Mouse (Mus musculus) heart, embryonic 10.5 days (tissue): ENCODE data around the gene Tmem11. TPM values are rescaled to one million over a fixed set of nuclear protein-coding genes. Genes with fewer than 3 reads are reported as not detected.
"Not testable (repeated sequence)": the region's sequence is repeated elsewhere in the genome, so short reads cannot be mapped to it uniquely, and the experiment has no call there.

Source experiments
- DNase-seq: peaks from one replicate; pipeline ENCODE4 v3.0.0-alpha.2; 2017; ENCODE audit warnings: low spot score
- H3K27ac ChIP-seq: fragments of 300-500 bp; sonication (generic); 2 replicates; pipeline ENCODE4 v1.5.1; 2016; ENCODE audit warnings: mild to moderate bottlenecking
- H3K27me3 ChIP-seq: fragments of 300-500 bp; sonication (generic); 2 replicates; pipeline ENCODE4 v1.6.1; 2016; ENCODE audit warnings: mild to moderate bottlenecking; ENCODE audit not compliant: poor library complexity, insufficient read depth, severe bottlenecking
- H3K36me3 ChIP-seq: fragments of 300-500 bp; sonication (generic); 2 replicates; pipeline ENCODE4 v1.6.1; 2016; ENCODE audit warnings: mild to moderate bottlenecking, moderate library complexity
- H3K4me1 ChIP-seq: fragments of 300-500 bp; sonication (generic); 2 replicates; pipeline ENCODE4 v1.6.1; 2016; ENCODE audit warnings: mild to moderate bottlenecking
- H3K4me3 ChIP-seq: fragments of 300-500 bp; sonication (generic); 2 replicates; pipeline ENCODE4 v1.5.1; 2016; ENCODE audit warnings: mild to moderate bottlenecking, moderate library complexity
- H3K9me3 ChIP-seq: fragments of 300-500 bp; sonication (generic); 2 replicates; pipeline ENCODE4 v1.6.1; 2016; ENCODE audit warnings: mild to moderate bottlenecking, moderate library complexity
- WGBS: fragments of 180-500 bp; shearing (Covaris S2); methylation state at CpG from one replicate; pipeline ENCODE4 v1.1.7; 2016; 5-methylcytosine and 5-hydroxymethylcytosine counted together
- polyA plus RNA-seq: library from polyadenylated mRNA; unstranded; fragments of >200 nt; fragmentation: Nextera tagmentation; extraction: Ambion mirVana; gene quantifications from 2 replicates; pipeline ENCODE4 v1.2.1, GENCODE M21; 2016

Tmem11 gene
- polyA plus RNA-seq, 1 experiment from 2014 or later: 80.5 TPM

DNA sequence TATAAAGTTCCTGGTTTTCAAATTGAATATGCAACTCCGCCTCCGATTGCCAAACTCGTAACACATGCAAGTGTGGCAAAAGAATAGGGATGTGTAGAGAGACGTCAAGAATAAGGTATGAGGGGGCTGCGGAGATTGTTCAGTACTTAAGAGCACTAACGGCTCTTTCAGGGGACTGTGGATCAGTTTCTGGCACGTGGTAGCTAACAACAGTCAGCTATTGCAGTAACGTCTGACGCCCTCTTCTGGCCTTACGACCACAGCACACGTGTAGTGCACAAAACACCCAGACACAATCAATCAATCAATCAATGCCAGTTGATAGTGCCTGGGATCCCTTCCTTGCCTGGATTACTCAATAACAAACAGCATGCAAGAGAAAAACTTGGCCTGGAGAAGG, 351 bp upstream of the Tmem11 start:
- H3K9me3 ChIP-seq: no peaks in the 10 kb centered on the region
- peaks cover 12% of the 10 kb centered on the region for H3K36me3 ChIP-seq
- H3K4me1 ChIP-seq: peaks cover 47% of the 10 kb centered on the region
- DNase-seq: peak; percentile 83
- H3K27ac ChIP-seq: peak overlapping the region; percentile 98
- 2% methylated on average over 11 of the region's 11 CpGs for WGBS
- no peaks in the 10 kb centered on the region for H3K27me3 ChIP-seq
- H3K4me3 ChIP-seq: peak overlapping the region; percentile 99

DNA sequence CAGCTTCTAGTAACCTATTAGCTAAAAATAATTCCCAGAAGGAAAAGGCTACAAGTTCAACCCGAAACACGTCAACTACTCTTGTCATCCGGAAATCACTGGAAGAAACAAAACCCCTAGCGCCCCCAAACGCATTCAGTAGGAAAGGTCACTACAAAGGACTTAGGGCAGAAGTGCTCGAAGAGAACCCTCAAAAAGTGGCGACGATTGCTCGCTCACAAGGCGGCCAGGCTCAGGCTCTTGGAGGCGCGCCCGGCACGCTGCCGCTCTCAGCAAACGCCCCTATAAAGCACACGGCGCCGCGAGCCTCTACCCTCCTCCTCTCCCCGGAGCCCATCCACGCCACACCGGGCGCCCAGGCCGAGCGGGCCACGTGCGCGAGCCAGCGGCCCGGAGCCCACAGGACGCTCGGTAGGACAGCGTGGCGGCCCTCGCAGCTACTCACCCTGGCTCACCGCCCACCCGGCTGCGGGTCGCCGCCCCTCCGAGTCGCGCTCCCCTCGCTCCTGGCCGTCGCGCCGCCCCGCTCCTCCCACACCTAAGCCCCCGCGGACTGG, 938 bp downstream of the Tmem11 start:
- peak overlapping the region; percentile 98 for H3K27ac ChIP-seq
- no peaks in the 10 kb centered on the region for H3K9me3 ChIP-seq
- peaks cover 18% of the 10 kb centered on the region for H3K36me3 ChIP-seq
- H3K4me3 ChIP-seq: peak overlapping the region; percentile 99
- peaks cover 54% of the 10 kb centered on the region for H3K4me1 ChIP-seq
- no peaks in the 10 kb centered on the region for H3K27me3 ChIP-seq
- peak; percentile 84 for DNase-seq
- under 1% methylated on average over 52 of the region's 52 CpGs for WGBS

GRCm38 (mm10) chr11:60873101-60873500, 6.0 kb downstream of the Tmem11 start:
- Histone ChIP-seq H3K4me1 (peaks cover 61% of the 10 kb centered on the region), H3K27ac (no peak overlapping the region)
- 84% methylated on average over 6 of the region's 6 CpGs for WGBS

DNA sequence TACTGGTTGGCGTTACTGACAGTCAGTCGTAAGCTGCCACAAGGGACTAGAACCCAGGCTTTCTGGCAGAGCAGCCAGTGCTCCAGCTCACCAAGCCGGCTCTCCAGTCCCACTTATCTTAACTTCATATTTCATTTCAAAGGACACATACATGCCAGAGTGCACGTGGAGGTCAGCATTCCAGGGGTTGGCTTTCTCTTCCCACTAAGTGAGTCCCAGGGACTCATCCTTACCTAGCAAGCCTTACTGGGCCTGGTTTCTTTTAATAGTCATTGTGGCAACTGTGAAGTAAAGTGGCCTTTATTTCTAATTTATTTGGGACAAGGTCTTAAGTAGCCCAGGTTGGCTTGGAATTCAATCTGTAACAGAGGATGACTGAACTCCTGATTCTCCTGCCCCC, 7.7 kb downstream of the Tmem11 start:
- Histone ChIP-seq H3K27me3 (no peaks in the 10 kb centered on the region), H3K9me3 (no peaks in the 10 kb centered on the region), H3K4me1 (peaks cover 64% of the 10 kb centered on the region), H3K4me3 (no peak overlapping the region), H3K27ac (no peak overlapping the region), H3K36me3 (peaks cover 44% of the 10 kb centered on the region)
- 67% methylated on average over 4 of the region's 4 CpGs for WGBS
- DNase-seq: no peak

More at GRCm38 (mm10) chr11:60873101-60873500, 6.0 kb downstream of the Tmem11 start:
- DNase-seq: no peak
- H3K27me3 ChIP-seq: no peaks in the 10 kb centered on the region
- H3K9me3 ChIP-seq: no peaks in the 10 kb centered on the region
- H3K4me3 ChIP-seq: no peak overlapping the region
- peaks cover 32% of the 10 kb centered on the region for H3K36me3 ChIP-seq

- H3K4me1 ChIP-seq: peaks cover 50% of the 10 kb centered on the region
- H3K9me3 ChIP-seq, H3K4me3 ChIP-seq, DNase-seq, H3K27ac ChIP-seq, H3K27me3 ChIP-seq: not testable (repeated sequence)
- peaks cover 51% of the 10 kb centered on the region for H3K36me3 ChIP-seq
- WGBS: 95% methylated on average over 6 of the region's 6 CpGs
Observed at GRCm38 (mm10) chr11:60869471-60869870, 9.6 kb downstream of the Tmem11 start.

DNA sequence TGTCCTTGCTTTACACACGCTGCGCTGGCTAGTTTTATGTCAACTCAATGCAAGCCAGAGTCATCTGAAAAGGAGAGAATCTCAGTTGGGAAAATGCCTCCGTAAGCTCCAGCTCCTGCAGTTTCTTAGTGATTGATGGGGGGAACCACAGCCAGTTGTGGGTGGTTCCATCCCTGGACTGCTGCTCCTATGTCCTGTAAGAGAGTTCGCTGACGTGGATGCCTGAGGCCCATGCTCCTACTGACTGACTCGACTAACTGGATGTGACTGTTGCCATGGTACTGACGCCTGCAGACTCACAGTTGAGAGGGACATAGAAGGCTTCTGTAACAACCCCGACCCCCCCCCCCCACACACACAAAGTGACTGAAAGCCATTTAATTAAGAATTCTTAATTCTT, 11.2 kb downstream of the Tmem11 start:
- H3K9me3 ChIP-seq: no peaks in the 10 kb centered on the region
- 74% methylated on average over 8 of the region's 8 CpGs for WGBS
- H3K36me3 ChIP-seq: peaks cover 57% of the 10 kb centered on the region
- no peak overlapping the region for H3K4me3 ChIP-seq
- H3K27ac ChIP-seq: no peak overlapping the region
- no peaks in the 10 kb centered on the region for H3K27me3 ChIP-seq
- peaks cover 51% of the 10 kb centered on the region for H3K4me1 ChIP-seq
- no peak for DNase-seq

DNA sequence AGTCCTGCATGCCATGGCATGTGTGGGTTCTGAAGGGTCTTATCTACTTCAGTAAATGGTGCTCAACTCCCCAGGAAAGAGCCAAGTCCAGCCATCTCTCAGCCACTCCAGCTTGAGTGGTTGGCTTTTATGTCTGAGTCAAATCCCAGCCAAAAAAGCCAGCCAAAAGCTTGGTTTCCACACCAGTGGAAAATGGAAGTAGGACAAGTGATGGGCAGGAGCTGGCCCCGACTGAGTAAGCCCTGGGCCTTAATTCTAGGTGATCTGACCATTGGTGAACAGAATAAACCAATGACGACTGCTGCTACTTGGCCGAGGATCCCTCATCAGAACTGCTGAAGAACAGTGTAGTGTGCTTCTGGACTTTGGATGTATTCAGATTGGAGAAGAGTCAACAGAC, 11.6 kb downstream of the Tmem11 start:
- H3K4me3 ChIP-seq: no peak overlapping the region
- 91% methylated on average over 3 of the region's 3 CpGs for WGBS
- peaks cover 49% of the 10 kb centered on the region for H3K4me1 ChIP-seq
- no peaks in the 10 kb centered on the region for H3K27me3 ChIP-seq
- H3K9me3 ChIP-seq: no peaks in the 10 kb centered on the region
- peaks cover 58% of the 10 kb centered on the region for H3K36me3 ChIP-seq
- DNase-seq: no peak
- H3K27ac ChIP-seq: no peak overlapping the region

DNA sequence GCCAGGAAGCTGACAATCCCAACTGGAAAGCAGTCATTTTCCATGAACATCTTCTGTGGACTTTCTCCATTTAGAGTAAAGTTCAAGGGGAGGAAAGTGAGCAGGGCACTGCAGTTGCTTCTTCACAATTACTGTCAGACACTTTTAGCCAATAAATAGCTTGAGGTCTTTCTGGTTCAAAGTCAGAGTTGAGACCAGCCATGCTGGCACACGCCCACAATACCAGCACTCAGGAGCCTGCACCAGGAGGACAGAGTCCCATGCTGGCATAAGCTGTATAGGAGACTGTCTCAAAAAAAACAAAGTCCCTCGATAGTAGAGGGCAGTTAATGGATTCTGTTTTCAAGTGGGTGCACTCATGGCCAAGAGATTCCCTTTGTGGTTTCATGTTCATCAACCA, 13.1 kb downstream of the Tmem11 start:
- no peak overlapping the region for H3K4me3 ChIP-seq
- H3K27ac ChIP-seq: no peak overlapping the region
- no peaks in the 10 kb centered on the region for H3K9me3 ChIP-seq
- H3K4me1 ChIP-seq: peaks cover 42% of the 10 kb centered on the region
- H3K27me3 ChIP-seq: no peaks in the 10 kb centered on the region
- peaks cover 72% of the 10 kb centered on the region for H3K36me3 ChIP-seq
- 69% methylated on average over 2 of the region's 2 CpGs for WGBS
- no peak for DNase-seq

DNA sequence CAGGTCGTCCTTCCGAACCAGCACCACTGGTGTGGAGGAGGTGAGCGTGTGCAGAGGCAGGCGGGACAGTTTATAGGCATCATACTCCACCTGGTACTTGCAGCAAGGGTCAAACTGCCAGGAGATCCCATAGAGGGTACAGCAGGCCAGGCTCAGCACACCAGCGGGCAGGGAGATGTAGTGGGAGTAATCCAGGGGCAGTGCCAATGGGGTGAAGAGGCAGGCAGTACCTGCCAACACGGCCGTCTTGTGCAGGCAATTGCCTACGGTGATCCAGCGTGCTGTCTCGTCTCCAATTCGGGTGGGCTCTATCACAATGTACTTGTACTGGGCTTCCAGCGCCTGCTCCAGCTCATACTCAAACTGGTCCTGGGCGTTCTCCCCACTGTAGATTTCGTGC, 14.2 kb downstream of the Tmem11 start:
- peaks cover 71% of the 10 kb centered on the region for H3K36me3 ChIP-seq
- no peaks in the 10 kb centered on the region for H3K9me3 ChIP-seq
- H3K4me1 ChIP-seq: peaks cover 42% of the 10 kb centered on the region
- H3K27me3 ChIP-seq: no peaks in the 10 kb centered on the region
- WGBS: 88% methylated on average over 14 of the region's 14 CpGs
- no peak for DNase-seq
- no peak overlapping the region for H3K27ac ChIP-seq
- H3K4me3 ChIP-seq: no peak overlapping the region

DNA sequence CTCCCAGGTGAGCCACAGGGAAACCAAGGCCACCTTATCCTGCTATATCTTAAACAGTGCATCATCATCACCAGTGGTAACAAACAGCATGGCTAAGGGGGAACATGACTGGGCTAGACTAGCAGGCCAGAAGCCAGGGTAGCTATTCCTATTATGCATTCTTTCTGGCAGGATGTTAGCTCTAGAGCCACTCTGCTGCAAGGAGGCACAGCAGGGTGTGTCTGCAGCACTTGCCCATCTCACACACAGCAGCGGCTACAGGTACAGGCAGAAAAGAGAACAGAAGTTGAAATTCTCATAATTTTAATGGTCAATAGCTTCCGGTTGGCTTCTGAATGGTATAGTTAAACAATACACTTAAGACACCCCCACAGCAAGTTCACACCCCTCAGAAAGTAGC, 14.9 kb downstream of the Tmem11 start:
- Histone ChIP-seq H3K4me1 (peaks cover 42% of the 10 kb centered on the region), H3K27me3 (no peaks in the 10 kb centered on the region), H3K36me3 (peaks cover 77% of the 10 kb centered on the region), H3K9me3 (no peaks in the 10 kb centered on the region), H3K27ac (no peak overlapping the region), H3K4me3 (no peak overlapping the region)
- DNase-seq: no peak
- WGBS: 91% methylated on average over 2 of the region's 2 CpGs

DNA sequence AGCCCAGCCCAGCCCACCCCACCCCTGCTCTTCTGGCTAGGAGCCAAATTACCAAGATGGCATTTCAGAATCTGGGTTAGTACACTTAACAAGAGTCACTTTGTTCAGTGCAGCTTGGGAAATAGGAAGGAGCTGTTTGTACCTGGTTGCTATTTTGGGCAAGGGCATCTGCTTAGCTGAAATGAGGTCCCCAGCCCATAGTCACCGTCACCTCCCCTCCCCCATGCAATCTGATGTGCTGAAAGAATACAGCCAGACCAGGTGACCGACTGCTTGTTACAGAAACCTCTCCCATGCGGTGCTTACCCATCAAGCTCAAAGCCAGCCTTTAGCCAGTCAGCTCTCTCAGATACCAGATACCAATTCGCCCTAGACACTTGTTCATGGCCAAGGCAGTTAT, 15.9 kb downstream of the Tmem11 start:
- no peak overlapping the region for H3K27ac ChIP-seq
- 43% methylated on average over 4 of the region's 4 CpGs for WGBS

GRCm38 (mm10) chr11:60861993-60862392, 17.1 kb downstream of the Tmem11 start:
- peaks cover 34% of the 10 kb centered on the region for H3K4me1 ChIP-seq
- H3K27me3 ChIP-seq: no peaks in the 10 kb centered on the region
- H3K36me3 ChIP-seq: peaks cover 82% of the 10 kb centered on the region
- no peak for DNase-seq
- no peak overlapping the region for H3K27ac ChIP-seq
- WGBS: 81% methylated on average over 3 of the region's 3 CpGs
- no peaks in the 10 kb centered on the region for H3K9me3 ChIP-seq
- no peak overlapping the region for H3K4me3 ChIP-seq

More for the DNA sequence above, 15.9 kb downstream of the Tmem11 start:
- Histone ChIP-seq H3K4me1 (peaks cover 42% of the 10 kb centered on the region), H3K27me3 (no peaks in the 10 kb centered on the region), H3K4me3 (no peak overlapping the region), H3K9me3 (no peaks in the 10 kb centered on the region), H3K36me3 (peaks cover 79% of the 10 kb centered on the region)
- DNase-seq: no peak

DNA sequence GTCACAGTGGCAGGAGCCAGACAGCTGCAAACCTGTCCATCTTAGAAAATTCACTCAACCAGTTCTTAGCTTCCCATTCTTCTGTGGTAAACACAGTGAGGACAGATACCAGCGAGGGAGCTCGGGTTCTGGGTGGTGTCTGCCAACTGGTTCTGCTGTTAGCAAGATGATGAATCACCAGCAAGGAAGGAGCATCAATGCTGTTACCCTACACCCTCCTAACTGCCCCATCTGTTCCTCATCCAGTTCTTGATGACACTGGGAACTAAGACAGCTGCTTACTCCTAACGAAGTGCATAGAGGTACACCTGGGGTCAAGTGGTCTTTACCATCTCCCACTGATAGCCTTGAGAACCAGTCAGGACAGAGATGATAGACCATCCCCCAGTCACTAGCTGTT, 22.5 kb downstream of the Tmem11 start:
- H3K4me1 ChIP-seq: no peaks in the 10 kb centered on the region
- WGBS: 74% methylated on average over 3 of the region's 3 CpGs
- no peak for DNase-seq
- H3K27me3 ChIP-seq: no peaks in the 10 kb centered on the region
- H3K4me3 ChIP-seq: no peak overlapping the region
- peaks cover 85% of the 10 kb centered on the region for H3K36me3 ChIP-seq
- no peak overlapping the region for H3K27ac ChIP-seq
- no peaks in the 10 kb centered on the region for H3K9me3 ChIP-seq

GRCm38 (mm10) chr11:60845415-60845814, 33.7 kb downstream of the Tmem11 start:
- peaks cover 40% of the 10 kb centered on the region for H3K36me3 ChIP-seq
- H3K9me3 ChIP-seq: no peaks in the 10 kb centered on the region
- no peaks in the 10 kb centered on the region for H3K27me3 ChIP-seq
- 84% methylated on average over 5 of the region's 5 CpGs for WGBS
- no peak overlapping the region for H3K27ac ChIP-seq
- no peak for DNase-seq
- H3K4me1 ChIP-seq: 0 out of 2 replicates have a peak, but pooled peaks cover 4% of the 10 kb centered on the region
- no peak overlapping the region for H3K4me3 ChIP-seq
